Mouse (Mus musculus) hindbrain, postnatal 0 days (tissue): ENCODE measurements around the gene Gpr155. TPM values are rescaled to one million over a fixed set of nuclear protein-coding genes. Genes with fewer than 3 reads are reported as not detected.
A peak's percentile ranks its signal among the peaks of the same experiment; 100 is the strongest.

Experiments used
- ATAC-seq: fragments of 200-750 bp; cut with Nextera tagmentation; 2 replicates; pipeline ENCODE4 v1.8.0; 2017; ENCODE audit warnings: mild to moderate bottlenecking, moderate TSS enrichment, moderate library complexity
- DNase-seq: peaks from one replicate; pipeline ENCODE4 v3.0.0-alpha.2; 2015; ENCODE audit warnings: low spot score
- H3K27ac ChIP-seq: fragments of 300-500 bp; sonication (generic); 2 replicates; pipeline ENCODE4 v1.5.1; 2014; ENCODE audit warnings: mild to moderate bottlenecking
- H3K27me3 ChIP-seq: fragments of 300-500 bp; sonication (generic); 2 replicates; pipeline ENCODE4 v1.6.1; 2014; ENCODE audit warnings: low read length, mixed read lengths; ENCODE audit not compliant: insufficient read depth
- H3K36me3 ChIP-seq: fragments of 300-500 bp; sonication (generic); 2 replicates; pipeline ENCODE4 v1.6.1; 2014; ENCODE audit warnings: low read length, mixed read lengths; ENCODE audit not compliant: insufficient read depth
- H3K4me1 ChIP-seq: fragments of 300-500 bp; sonication (generic); 2 replicates; pipeline ENCODE4 v1.6.1; 2014; ENCODE audit warnings: antibody characterized with exemption, low read length, mixed read lengths; ENCODE audit not compliant: insufficient read depth
- H3K4me2 ChIP-seq: fragments of 300-500 bp; sonication (generic); 2 replicates; pipeline ENCODE4 v1.6.1; 2014; ENCODE audit warnings: low read depth, mild to moderate bottlenecking, low read length, moderate library complexity, mixed read lengths
- H3K4me3 ChIP-seq: fragments of 300-500 bp; sonication (generic); 2 replicates; pipeline ENCODE4 v1.5.1; 2014; ENCODE audit warnings: low read length
- H3K9ac ChIP-seq: fragments of 300-500 bp; sonication (generic); replicated peaks from 2 replicates; pipeline ENCODE4 v1.6.1; 2014; ENCODE audit warnings: mild to moderate bottlenecking, low read length, moderate library complexity, mixed read lengths
- H3K9me3 ChIP-seq: fragments of 300-500 bp; sonication (generic); 2 replicates; pipeline ENCODE4 v1.6.1; 2016; ENCODE audit warnings: low read length, mixed read lengths
- CTCF ChIP-seq: IDR thresholded peaks from 2 replicates; pipeline ENCODE4 v1.5.1; 2016; ENCODE audit warnings: antibody characterized with exemption, control low read depth, low read depth
- WGBS: fragments of 180-500 bp; shearing (Covaris S2); extraction: QIAGEN DNeasy Blood & Tissue Kit; methylation state at CpG from one replicate; pipeline ENCODE4 v1.1.7; 2014; 5-methylcytosine and 5-hydroxymethylcytosine counted together
- polyA plus RNA-seq: library from polyadenylated mRNA; unstranded; fragments of >200 nt; fragmentation: Nextera tagmentation; extraction: Ambion mirVana; gene quantifications from 2 replicates; pipeline ENCODE4 v1.2.1, GENCODE M21; 2015
- total RNA-seq: library from RNA; depleted of rRNA; stranded (reverse); fragments of >200 nt; gene quantifications from 2 replicates; pipeline ENCODE4 v1.2.3, GENCODE M21; 2014

Gpr155 gene
- total and polyA plus RNA-seq, 2 experiments from 2014 or later = 11.3 to 18.8 TPM

GRCm38 (mm10) chr2:73351496-73351895 lies 34.9 kb downstream of the Gpr155 start:
- H3K9ac ChIP-seq = no peak overlapping the region
- no peak for DNase-seq
- no peak for TF ChIP-seq CTCF

GRCm38 (mm10) chr2:73348221-73348620 lies 38.2 kb downstream of the Gpr155 start:
- H3K4me1 ChIP-seq = no peaks in the 10 kb centered on the region
- DNase-seq (no peak), ATAC-seq (no peak)
- 75% methylated on average over 6 of the region's 6 CpGs for WGBS
- no peaks in the 10 kb centered on the region for H3K27me3 ChIP-seq
- H3K9me3 ChIP-seq = no peaks in the 10 kb centered on the region
- H3K36me3 ChIP-seq = no peaks in the 10 kb centered on the region
- no peak overlapping the region for H3K4me2 ChIP-seq
- H3K27ac ChIP-seq = no peak overlapping the region
- H3K9ac ChIP-seq = no peak overlapping the region
- TF ChIP-seq CTCF = no peak
- no peak overlapping the region for H3K4me3 ChIP-seq

More at GRCm38 (mm10) chr2:73351496-73351895, 34.9 kb downstream of the Gpr155 start:
- H3K4me1 ChIP-seq = no peaks in the 10 kb centered on the region
- H3K36me3 ChIP-seq = no peaks in the 10 kb centered on the region
- H3K4me3 ChIP-seq = no peak overlapping the region
- WGBS = 44% methylated on average over 5 of the region's 5 CpGs
- H3K27ac ChIP-seq = no peak overlapping the region
- H3K4me2 ChIP-seq = no peak overlapping the region
- H3K9me3 ChIP-seq = no peaks in the 10 kb centered on the region
- H3K27me3 ChIP-seq = no peaks in the 10 kb centered on the region
- no peak for ATAC-seq

- 49% methylated on average over 9 of the region's 9 CpGs for WGBS
- H3K27ac ChIP-seq = no peak overlapping the region
- DNase-seq (peak; percentile 11), ATAC-seq (no peak)
- no peak overlapping the region for H3K4me2 ChIP-seq
- H3K9me3 ChIP-seq = no peaks in the 10 kb centered on the region
- no peaks in the 10 kb centered on the region for H3K36me3 ChIP-seq
- no peak overlapping the region for H3K9ac ChIP-seq
- no peak for TF ChIP-seq CTCF
- H3K27me3 ChIP-seq = no peaks in the 10 kb centered on the region
- H3K4me3 ChIP-seq = no peak overlapping the region
- H3K4me1 ChIP-seq = no peaks in the 10 kb centered on the region
Observed at GRCm38 (mm10) chr2:73347766-73348165, 38.6 kb downstream of the Gpr155 start.

- H3K4me2 ChIP-seq = no peak overlapping the region
- no peaks in the 10 kb centered on the region for H3K27me3 ChIP-seq
- DNase-seq (no peak), ATAC-seq (no peak)
- no peak overlapping the region for H3K4me3 ChIP-seq
- H3K9ac ChIP-seq = no peak overlapping the region
- no peaks in the 10 kb centered on the region for H3K9me3 ChIP-seq
- TF ChIP-seq CTCF = no peak
- WGBS = 65% methylated on average over 6 of the region's 6 CpGs
- H3K36me3 ChIP-seq = no peaks in the 10 kb centered on the region
- H3K27ac ChIP-seq = no peak overlapping the region
- no peaks in the 10 kb centered on the region for H3K4me1 ChIP-seq
Observed at GRCm38 (mm10) chr2:73347136-73347535, 39.2 kb downstream of the Gpr155 start.

- ATAC-seq = 0 out of 2 replicates have a peak, but pooled peaks have one; percentile 43
- TF ChIP-seq CTCF = no peak
- Histone ChIP-seq H3K4me2 (no peak overlapping the region), H3K9ac (no peak overlapping the region), H3K4me3 (no peak overlapping the region), H3K4me1 (no peaks in the 10 kb centered on the region), H3K27ac (no peak overlapping the region), H3K9me3 (no peaks in the 10 kb centered on the region), H3K36me3 (no peaks in the 10 kb centered on the region), H3K27me3 (no peaks in the 10 kb centered on the region)
- 54% methylated on average over 13 of the region's 13 CpGs for WGBS
- DNase-seq = peak; percentile 39
Observed at GRCm38 (mm10) chr2:73346345-73347086, 39.9 kb downstream of the Gpr155 start.

- Histone ChIP-seq H3K4me3 (no peak overlapping the region), H3K27me3 (no peaks in the 10 kb centered on the region), H3K9me3 (no peaks in the 10 kb centered on the region), H3K9ac (no peak overlapping the region), H3K4me1 (no peaks in the 10 kb centered on the region), H3K4me2 (no peak overlapping the region), H3K36me3 (no peaks in the 10 kb centered on the region), H3K27ac (no peak overlapping the region)
- 83% methylated on average over 4 of the region's 4 CpGs for WGBS
- no peak for TF ChIP-seq CTCF
- ATAC-seq = no peak
- DNase-seq = no peak
Observed at GRCm38 (mm10) chr2:73345204-73345603, 41.2 kb downstream of the Gpr155 start.

- 86% methylated on average over 5 of the region's 5 CpGs for WGBS
- no peak overlapping the region for H3K4me3 ChIP-seq
- no peak for DNase-seq
- H3K9me3 ChIP-seq = no peaks in the 10 kb centered on the region
- no peak overlapping the region for H3K9ac ChIP-seq
- H3K36me3 ChIP-seq = no peaks in the 10 kb centered on the region
- H3K27ac ChIP-seq = no peak overlapping the region
- no peak for ATAC-seq
- H3K4me2 ChIP-seq = no peak overlapping the region
- H3K27me3 ChIP-seq = no peaks in the 10 kb centered on the region
- H3K4me1 ChIP-seq = no peaks in the 10 kb centered on the region
- no peak for TF ChIP-seq CTCF
Observed at GRCm38 (mm10) chr2:73343701-73344100, 42.7 kb downstream of the Gpr155 start.
